Mouse (Mus musculus): Measurements from ENCODE around the gene Snap23.

The Snap23 gene

GRCm38 (mm10) chr2:120646777-120647176, 79.3 kb downstream of the Snap23 start:
- in situ Hi-C loops (cut with MboI; ENCODE audit: unreplicated experiment in 2 of 2), result no loop called here

Measured in v-Abl transformed pro-B cells (cell line).